Mouse (Mus musculus): ENCODE measurements around the gene Rnf13. TPM values are rescaled to one million over a fixed set of nuclear protein-coding genes. Genes with fewer than 3 reads are reported as not detected.
"Not testable (repeated sequence)": the region's sequence is repeated elsewhere in the genome, so short reads cannot be mapped to it uniquely, and the experiment has no call there.

Gene Rnf13
- polyA plus RNA-seq, 1 experiment: 151 TPM

GRCm38 (mm10) chr3:57791104-57791503, 55.2 kb downstream of the Rnf13 start:
- peaks cover 7% of the 10 kb centered on the region; the same call in 1 of the 2 replicates for H3K4me1 ChIP-seq (ENCODE audit: control insufficient read depth, insufficient read depth, low read length)
- H3K4me3 ChIP-seq (ENCODE audit: insufficient read depth, low read depth, low read length): no peak overlapping the region
- TF ChIP-seq POLR2A (IDR thresholded peaks at IDR 0.05; ENCODE audit: low read depth, low read length) (no peak), CTCF (conservative IDR thresholded peaks at IDR 0.05; ENCODE audit: insufficient read depth, insufficient read length, low read depth, low read length) (no peak)
- no peaks in the 10 kb centered on the region for H3K36me3 ChIP-seq (ENCODE audit: control insufficient read depth, insufficient read depth, low read length)
- no peak overlapping the region for H3K27ac ChIP-seq (ENCODE audit: insufficient read depth, low read depth, low read length)
- WGBS: 90% methylated on average over 3 of the region's 3 CpGs
- no peaks in the 10 kb centered on the region for H3K27me3 ChIP-seq (replicated peaks; ENCODE audit: control insufficient read depth, insufficient read depth, low read length)
- DNase-seq: no peak

GRCm38 (mm10) chr3:57795071-57795470, 59.2 kb downstream of the Rnf13 start:
- not testable (repeated sequence) for H3K27ac ChIP-seq (ENCODE audit: insufficient read depth, low read depth, low read length); DNase-seq; H3K4me1 ChIP-seq (ENCODE audit: control insufficient read depth, insufficient read depth, low read length); H3K27me3 ChIP-seq (replicated peaks; ENCODE audit: control insufficient read depth, insufficient read depth, low read length); H3K36me3 ChIP-seq (ENCODE audit: control insufficient read depth, insufficient read depth, low read length); H3K4me3 ChIP-seq (ENCODE audit: insufficient read depth, low read depth, low read length)
- WGBS: 23% methylated on average over 6 of the region's 6 CpGs

DNA sequence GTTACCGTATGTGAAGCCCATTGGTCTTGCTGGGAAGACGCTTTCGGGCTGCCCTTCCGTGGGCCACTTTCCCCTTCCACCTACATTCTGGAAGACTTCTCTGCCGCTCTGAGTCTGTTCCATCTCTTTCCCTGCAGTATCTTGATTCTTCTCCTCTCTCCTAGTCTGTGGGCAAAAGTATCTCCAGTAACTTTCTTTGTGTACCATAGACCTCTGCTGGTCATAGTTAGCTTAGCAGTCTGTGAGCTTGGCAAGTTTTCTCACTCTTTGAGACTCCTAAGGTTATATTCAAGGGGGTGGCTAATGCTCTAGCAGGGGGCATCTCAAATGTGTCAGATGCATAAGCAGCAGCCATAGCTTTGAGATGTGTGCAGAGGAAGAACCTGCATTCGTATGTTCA, 79.6 kb downstream of the Rnf13 start:
- peak; percentile 17 for DNase-seq
- 80% methylated on average over 6 of the region's 6 CpGs for WGBS
- Histone ChIP-seq H3K27ac (ENCODE audit: insufficient read depth, low read depth, low read length) (no peak overlapping the region), H3K36me3 (ENCODE audit: control insufficient read depth, insufficient read depth, low read length) (no peaks in the 10 kb centered on the region; the same call in 1 of the 2 replicates), H3K27me3 (replicated peaks; ENCODE audit: control insufficient read depth, insufficient read depth, low read length) (no peaks in the 10 kb centered on the region), H3K4me1 (ENCODE audit: control insufficient read depth, insufficient read depth, low read length) (no peaks in the 10 kb centered on the region), H3K4me3 (ENCODE audit: insufficient read depth, low read depth, low read length) (no peak overlapping the region)
- TF ChIP-seq CTCF (conservative IDR thresholded peaks at IDR 0.05; ENCODE audit: insufficient read depth, insufficient read length, low read depth, low read length) (no peak), POLR2A (IDR thresholded peaks at IDR 0.05; ENCODE audit: low read depth, low read length) (no peak)

DNA sequence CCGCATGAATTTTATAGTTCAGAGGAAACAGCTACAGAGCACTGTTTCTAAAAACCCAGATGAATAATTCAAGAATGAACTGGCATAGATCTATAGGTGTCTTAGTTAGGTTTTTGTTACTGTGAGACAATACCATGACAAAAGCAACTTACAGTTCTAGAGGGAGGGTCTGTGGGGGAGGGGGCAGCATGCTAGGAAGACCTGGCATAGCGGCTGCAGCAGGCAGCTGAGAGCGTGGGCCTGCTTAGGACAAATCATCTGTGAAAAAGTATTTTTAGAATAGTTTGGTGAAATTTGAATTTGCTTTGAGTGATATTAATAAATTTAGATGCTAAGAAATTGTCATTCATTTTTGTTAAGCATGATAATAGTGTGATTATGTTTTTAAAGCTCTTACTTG, 90.0 kb downstream of the Rnf13 start:
- Histone ChIP-seq H3K27me3 (replicated peaks; ENCODE audit: control insufficient read depth, insufficient read depth, low read length) (no peaks in the 10 kb centered on the region), H3K4me1 (ENCODE audit: control insufficient read depth, insufficient read depth, low read length) (no peaks in the 10 kb centered on the region), H3K27ac (ENCODE audit: insufficient read depth, low read depth, low read length) (no peak overlapping the region), H3K36me3 (ENCODE audit: control insufficient read depth, insufficient read depth, low read length) (peaks cover 3% of the 10 kb centered on the region), H3K4me3 (ENCODE audit: insufficient read depth, low read depth, low read length) (no peak overlapping the region)
- DNase-seq: no peak
- TF ChIP-seq POLR2A (IDR thresholded peaks at IDR 0.05; ENCODE audit: low read depth, low read length): no peak
- no peak for TF ChIP-seq CTCF (conservative IDR thresholded peaks at IDR 0.05; ENCODE audit: insufficient read depth, insufficient read length, low read depth, low read length)
- WGBS: 98% methylated on average over 3 of the region's 3 CpGs

GRCm38 (mm10) chr3:57833585-57833984, 97.7 kb downstream of the Rnf13 start:
- no peak overlapping the region for H3K4me3 ChIP-seq (ENCODE audit: insufficient read depth, low read depth, low read length)
- no peaks in the 10 kb centered on the region for H3K27me3 ChIP-seq (replicated peaks; ENCODE audit: control insufficient read depth, insufficient read depth, low read length)
- H3K4me1 ChIP-seq (ENCODE audit: control insufficient read depth, insufficient read depth, low read length): no peaks in the 10 kb centered on the region
- TF ChIP-seq CTCF (conservative IDR thresholded peaks at IDR 0.05; ENCODE audit: insufficient read depth, insufficient read length, low read depth, low read length) (no peak), POLR2A (IDR thresholded peaks at IDR 0.05; ENCODE audit: low read depth, low read length) (no peak)
- 95% methylated on average over 11 of the region's 11 CpGs for WGBS
- no peak overlapping the region for H3K27ac ChIP-seq (ENCODE audit: insufficient read depth, low read depth, low read length)
- no peak for DNase-seq
- peaks cover 3% of the 10 kb centered on the region for H3K36me3 ChIP-seq (ENCODE audit: control insufficient read depth, insufficient read depth, low read length)

DNA sequence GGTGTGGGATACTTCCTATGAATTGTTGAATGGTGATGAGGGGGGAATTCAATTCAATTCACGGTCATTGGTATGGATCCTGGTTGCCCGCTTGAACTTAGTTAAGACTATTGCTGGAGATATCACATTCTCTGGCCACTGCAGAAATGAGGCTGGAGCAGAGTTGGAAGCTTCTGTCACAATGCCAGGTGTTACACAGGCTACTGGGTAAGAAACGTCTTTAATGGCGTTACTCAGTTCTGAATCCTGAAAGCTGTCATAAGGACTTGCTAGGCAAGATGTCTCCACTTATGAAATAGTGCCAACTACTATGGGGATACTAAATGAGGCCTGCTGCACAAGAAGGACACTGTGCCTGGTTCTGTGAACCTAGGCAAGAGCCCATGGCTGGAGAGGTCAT, 101.0 kb downstream of the Rnf13 start:
- no peaks in the 10 kb centered on the region for H3K27me3 ChIP-seq (replicated peaks; ENCODE audit: control insufficient read depth, insufficient read depth, low read length)
- 82% methylated on average over 4 of the region's 4 CpGs for WGBS
- H3K36me3 ChIP-seq (ENCODE audit: control insufficient read depth, insufficient read depth, low read length): no peaks in the 10 kb centered on the region; the same call in 1 of the 2 replicates
- H3K27ac ChIP-seq (ENCODE audit: insufficient read depth, low read depth, low read length): no peak overlapping the region
- no peak for TF ChIP-seq CTCF (conservative IDR thresholded peaks at IDR 0.05; ENCODE audit: insufficient read depth, insufficient read length, low read depth, low read length)
- TF ChIP-seq POLR2A (IDR thresholded peaks at IDR 0.05; ENCODE audit: low read depth, low read length): no peak
- no peak overlapping the region for H3K4me3 ChIP-seq (ENCODE audit: insufficient read depth, low read depth, low read length)
- H3K4me1 ChIP-seq (ENCODE audit: control insufficient read depth, insufficient read depth, low read length): no peaks in the 10 kb centered on the region
- no peak for DNase-seq

DNA sequence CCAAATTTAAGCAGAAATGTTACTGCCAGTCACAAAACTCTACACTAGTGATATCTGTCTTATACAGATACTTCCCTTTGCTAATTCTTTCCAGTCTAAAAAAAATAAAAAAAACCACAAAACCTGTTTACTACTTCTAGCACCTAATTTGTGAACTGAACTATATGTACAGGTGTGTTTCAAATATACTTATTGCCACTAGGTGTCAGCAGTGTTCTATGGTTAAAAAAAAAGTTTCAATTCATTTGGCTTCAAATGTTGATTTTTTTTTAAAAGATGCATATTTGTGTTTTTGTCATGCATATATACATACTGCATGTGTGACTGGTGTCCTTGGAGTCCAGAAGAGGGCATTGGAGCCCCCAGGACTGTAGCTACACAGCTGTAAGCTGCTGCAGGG, 107.9 kb downstream of the Rnf13 start:
- no peak overlapping the region for H3K27ac ChIP-seq (ENCODE audit: insufficient read depth, low read depth, low read length)
- no peak for TF ChIP-seq POLR2A (IDR thresholded peaks at IDR 0.05; ENCODE audit: low read depth, low read length)
- TF ChIP-seq CTCF (conservative IDR thresholded peaks at IDR 0.05; ENCODE audit: insufficient read depth, insufficient read length, low read depth, low read length): 0 out of 2 replicates have a peak, but pooled peaks have one; percentile 3
- no peak overlapping the region for H3K4me3 ChIP-seq (ENCODE audit: insufficient read depth, low read depth, low read length)
- H3K36me3 ChIP-seq (ENCODE audit: control insufficient read depth, insufficient read depth, low read length): no peaks in the 10 kb centered on the region
- H3K27me3 ChIP-seq (replicated peaks; ENCODE audit: control insufficient read depth, insufficient read depth, low read length): no peaks in the 10 kb centered on the region
- peak; percentile 47 for DNase-seq
- peaks cover 8% of the 10 kb centered on the region; the same call in 1 of the 2 replicates for H3K4me1 ChIP-seq (ENCODE audit: control insufficient read depth, insufficient read depth, low read length)

All from kidney, adult 2 months (tissue).